Mouse (Mus musculus) liver, postnatal 0 days (tissue): ENCODE measurements at regions not wholly inside any gene's neighbourhood (a gene's known extent, or its start where the extent isn't known, plus 50 kb on each side); places are given as distances from the start of the nearest gene placed in this dataset.

ENCODE experiments used
- CTCF ChIP-seq: sonication (generic); IDR thresholded peaks from 2 replicates; pipeline ENCODE4 v1.5.1; 2016; ENCODE audit warnings: antibody characterized with exemption, low read depth
- EP300 ChIP-seq: IDR thresholded peaks from 2 replicates; pipeline ENCODE4 v1.6.1; 2016; ENCODE audit warnings: antibody characterized with exemption, low read depth, mild to moderate bottlenecking

- no peak for TF ChIP-seq CTCF
- no peak for TF ChIP-seq EP300
Measured at GRCm38 (mm10) chr1:183783440-183784130, 229.5 kb upstream of the Dusp10 start.
